Comparison of ENCODE assay signal across 10 mouse cellular contexts in genomic region chr6:115174845-115175244, GRCm38 (mm10). TPM values are rescaled to one million over a fixed set of nuclear protein-coding genes. Genes with fewer than 3 reads are reported as not detected.
A peak's percentile ranks its signal among the peaks of the same experiment; 100 is the strongest.
DNase-seq lines count a peak whose midpoint lies in the region; ATAC-seq and TF ChIP-seq lines count a peak whose summit lies in the region.
"Had no signal": no experiment of that assay in that cellular context is flagged by ENCODE, and none has a peak within 500 bp of the region (broad histone marks: within the 10 kb centered on the region; RNA-seq: fewer than 3 reads in every experiment).

No protein-coding gene starts in this region.

- 31% methylated on average over 3 of the region's 3 CpGs for WGBS in hindbrain, embryonic 11.5 days
- 32% methylated on average over 3 of the region's 3 CpGs for WGBS in hindbrain, embryonic 16.5 days
- WGBS in limb, embryonic 11.5 days = 37% methylated on average over 3 of the region's 3 CpGs

- in situ Hi-C loops in CH12.LX (cut with MboI; ENCODE audit: low pct_ligation_motif_present, low pct_unique_long_range_greater_than_20kb, low sequenced_read_pairs) = no loop called here

- no peak for TF ChIP-seq POLR2A in CH12.LX (IDR thresholded peaks at IDR 0.05; ENCODE audit: low read depth, low read length)

- no peak overlapping the region for H3K4me2 ChIP-seq in hindbrain, embryonic 11.5 days (replicated peaks; ENCODE audit: low read depth, low read length)
- H3K4me2 ChIP-seq in hindbrain, embryonic 16.5 days (ENCODE audit: low read length) = no peak overlapping the region
- no peak overlapping the region for H3K4me2 ChIP-seq in CH12.LX (ENCODE audit: insufficient read depth, low read depth, poor library complexity, severe bottlenecking)
- H3K4me2 ChIP-seq in limb, embryonic 11.5 days (ENCODE audit: low read depth, severe bottlenecking) = no peak overlapping the region
- H3K4me2 ChIP-seq: embryonic facial prominence, embryonic 12.5 days; limb, embryonic 12.5 days had no signal

- DNase-seq in hindbrain, embryonic 11.5 days (ENCODE audit: low spot score) = peak; percentile 39
- peak; percentile 22 for DNase-seq in CH12.LX (ENCODE audit: extremely low read depth)
- peak; percentile 57 for DNase-seq in adipocyte (ENCODE audit: low spot score)
- DNase-seq in limb, embryonic 11.5 days (ENCODE audit: low spot score) = peak; percentile 29
- DNase-seq in right cerebral cortex, postnatal 10 days (ENCODE audit: low spot score in 2 of 2) = no peak
- DNase-seq in cerebellum, adult 9-11 months = no peak

- TF ChIP-seq RAD21 in CH12.LX (IDR thresholded peaks at IDR 0.05; ENCODE audit: low read depth, low read length) = peak; percentile 48

- dilution Hi-C loops in CH12.LX (cut with MboI; ENCODE audit: extremely low pct_ligation_motif_present, extremely low pct_unique_long_range_greater_than_20kb, low sequenced_read_pairs) = no loop called here

- TF ChIP-seq CTCF in CH12.LX (conservative IDR thresholded peaks at IDR 0.05 in 1 of 2, IDR thresholded peaks at IDR 0.05 in 1 of 2; ENCODE audit: low read depth in 2 of 2, low read length in 2 of 2) = peak; percentile 72 to 77

- no peak overlapping the region for H3K9ac ChIP-seq in hindbrain, embryonic 11.5 days (ENCODE audit: low read depth, low read length)
- no peak overlapping the region for H3K9ac ChIP-seq in hindbrain, embryonic 16.5 days (ENCODE audit: low read depth, low read length)
- H3K9ac ChIP-seq in CH12.LX (ENCODE audit: insufficient read depth, low read depth) = no peak overlapping the region
- H3K9ac ChIP-seq in limb, embryonic 11.5 days (ENCODE audit: low read length) = no peak overlapping the region
- H3K9ac ChIP-seq: embryonic facial prominence, embryonic 12.5 days; limb, embryonic 12.5 days had no signal

- H3K4me1 ChIP-seq in hindbrain, embryonic 11.5 days (replicated peaks; ENCODE audit: control insufficient read depth, insufficient read depth, low read length) = no peaks in the 10 kb centered on the region
- no peaks in the 10 kb centered on the region for H3K4me1 ChIP-seq in hindbrain, embryonic 16.5 days (ENCODE audit: control insufficient read depth, insufficient read depth, low read depth, low read length)
- H3K4me1 ChIP-seq in CH12.LX (ENCODE audit: control insufficient read depth in 1 of 2, insufficient read depth in 2 of 2) = peaks cover 0 to 3% of the 10 kb centered on the region in 2 experiments; a peak in 2 of 4 replicates
- no peaks in the 10 kb centered on the region for H3K4me1 ChIP-seq in limb, embryonic 11.5 days (ENCODE audit: control insufficient read depth, insufficient read depth, low read length)
- H3K4me1 ChIP-seq: embryonic facial prominence, embryonic 12.5 days; limb, embryonic 12.5 days had no signal

- no peak for ATAC-seq in hindbrain, embryonic 11.5 days (ENCODE audit: low FRiP score)
- no peak for ATAC-seq in hindbrain, embryonic 16.5 days
- ATAC-seq in limb, embryonic 11.5 days (ENCODE audit: insufficient number of reproducible peaks, low FRiP score, low TSS enrichment, low read depth) = no peak
- ATAC-seq in activated CD4-positive, CD25-positive, alpha-beta regulatory T cell, adult 4 months = no peak

- H3K79me2 ChIP-seq in CH12.LX (replicated peaks; ENCODE audit: control insufficient read depth, extremely low read depth, insufficient read depth, poor library complexity, severe bottlenecking) = no peaks in the 10 kb centered on the region

- no peaks in the 10 kb centered on the region for H3K27me3 ChIP-seq in hindbrain, embryonic 11.5 days (ENCODE audit: control insufficient read depth, insufficient read depth, low read length)
- H3K27me3 ChIP-seq in hindbrain, embryonic 16.5 days (replicated peaks; ENCODE audit: control insufficient read depth, insufficient read depth, low read length) = no peaks in the 10 kb centered on the region
- H3K27me3 ChIP-seq in CH12.LX (replicated peaks) = no peaks in the 10 kb centered on the region
- no peaks in the 10 kb centered on the region for H3K27me3 ChIP-seq in limb, embryonic 11.5 days (ENCODE audit: control insufficient read depth, insufficient read depth, low read length)
- H3K27me3 ChIP-seq: embryonic facial prominence, embryonic 12.5 days; limb, embryonic 12.5 days had no signal

- TF ChIP-seq EP300 in CH12.LX (IDR thresholded peaks at IDR 0.05; ENCODE audit: low read length) = no peak

- H3K27ac ChIP-seq in hindbrain, embryonic 11.5 days (ENCODE audit: low read depth, low read length) = no peak overlapping the region
- H3K27ac ChIP-seq in hindbrain, embryonic 16.5 days (ENCODE audit: low read depth, low read length) = no peak overlapping the region
- H3K27ac ChIP-seq in CH12.LX (ENCODE audit: insufficient read depth, low read depth) = no peak overlapping the region
- no peak overlapping the region for H3K27ac ChIP-seq in limb, embryonic 11.5 days (replicated peaks; ENCODE audit: low read depth, low read length)
- H3K27ac ChIP-seq: embryonic facial prominence, embryonic 12.5 days; limb, embryonic 12.5 days had no signal

- no peak overlapping the region for H3K4me3 ChIP-seq in hindbrain, embryonic 11.5 days (ENCODE audit: low read depth, low read length)
- H3K4me3 ChIP-seq in hindbrain, embryonic 16.5 days (ENCODE audit: low read length) = no peak overlapping the region
- H3K4me3 ChIP-seq in CH12.LX (replicated peaks in 1 of 3; ENCODE audit: low read depth in 2 of 3, low read length in 2 of 3, poor library complexity in 1 of 3) = no peak overlapping the region
- no peak overlapping the region for H3K4me3 ChIP-seq in limb, embryonic 11.5 days (ENCODE audit: low read depth, low read length)
- H3K4me3 ChIP-seq: embryonic facial prominence, embryonic 12.5 days; limb, embryonic 12.5 days had no signal

- no peaks in the 10 kb centered on the region for H3K9me3 ChIP-seq in hindbrain, embryonic 11.5 days (ENCODE audit: control insufficient read depth, low read length)
- H3K9me3 ChIP-seq in hindbrain, embryonic 16.5 days (ENCODE audit: control insufficient read depth, low read length) = no peaks in the 10 kb centered on the region
- H3K9me3 ChIP-seq in CH12.LX (replicated peaks; ENCODE audit: low read length) = no peaks in the 10 kb centered on the region
- H3K9me3 ChIP-seq in limb, embryonic 11.5 days (ENCODE audit: control insufficient read depth, low read length) = no peaks in the 10 kb centered on the region
- H3K9me3 ChIP-seq: embryonic facial prominence, embryonic 12.5 days; limb, embryonic 12.5 days had no signal

- H3K36me3 ChIP-seq in hindbrain, embryonic 11.5 days (ENCODE audit: control insufficient read depth, insufficient read depth, low read length) = no peaks in the 10 kb centered on the region
- H3K36me3 ChIP-seq in hindbrain, embryonic 16.5 days (ENCODE audit: control insufficient read depth, insufficient read depth, low read length) = no peaks in the 10 kb centered on the region
- H3K36me3 ChIP-seq in CH12.LX (replicated peaks in 1 of 2; ENCODE audit: control insufficient read depth in 1 of 2, insufficient read depth in 1 of 2, low read length in 1 of 2) = no peaks in the 10 kb centered on the region
- H3K36me3 ChIP-seq in limb, embryonic 11.5 days (ENCODE audit: control insufficient read depth, insufficient read depth, low read length) = no peaks in the 10 kb centered on the region
- H3K36me3 ChIP-seq: embryonic facial prominence, embryonic 12.5 days; limb, embryonic 12.5 days had no signal

TF ChIP-seq in CH12.LX, 34 proteins besides CTCF, POLR2A, EP300 and RAD21:
- no peak for TF ChIP-seq KAT2A (IDR thresholded peaks at IDR 0.05; ENCODE audit: insufficient replicate concordance, low read length)
- no peak for TF ChIP-seq ZMIZ1 (IDR thresholded peaks at IDR 0.05; ENCODE audit: low read depth, low read length)
- TF ChIP-seq SMC3 (IDR thresholded peaks at IDR 0.05; ENCODE audit: low read depth, low read length) = peak; percentile 72
- no peak for TF ChIP-seq ZKSCAN1 (IDR thresholded peaks at IDR 0.05; ENCODE audit: borderline replicate concordance, low read depth, low read length)
- 0 out of 2 replicates have a peak, but pooled peaks have one; percentile 33 for TF ChIP-seq IRF4 (IDR thresholded peaks at IDR 0.05; ENCODE audit: low read depth, low read length)
TF ChIP-seq in CH12.LX: peak in this region for 2.

RNA-seq across cellular contexts. Expression of gene Syn2, which starts 40.1 kb away (rescaled TPM):
- polyA plus RNA-seq in hindbrain, embryonic 11.5 days (2014; fragmentation: Nextera tagmentation; extraction: Ambion mirVana) = 6.0 and 6.2 TPM in 2 replicates
- polyA plus RNA-seq in hindbrain, embryonic 16.5 days (2015; fragmentation: Nextera tagmentation; extraction: Ambion mirVana) = 55.9 and 69.7 TPM in 2 replicates
- 0.55 and 0.59 TPM in 2 replicates for total RNA-seq in CH12.LX (2012; rRNA removed)
- 1.2 and 1.6 TPM in 2 replicates for total RNA-seq in CH12.LX (2014; rRNA removed)
- polyA plus RNA-seq in CH12.LX (2012; ENCODE audit: insufficient read length, low read depth) = 1.2 and 1.3 TPM in 2 replicates
- 0.44 and 0.99 TPM in 2 replicates for polyA plus RNA-seq in limb, embryonic 11.5 days (2014; fragmentation: Nextera tagmentation; extraction: Ambion mirVana)
- not detected for polyA plus RNA-seq in activated CD4-positive, CD25-positive, alpha-beta regulatory T cell, adult 4 months (2017; shearing (Covaris generic))

RNA-seq across cellular contexts. Expression of gene Gm17482, which starts 52.3 kb away (rescaled TPM):
- polyA plus RNA-seq in hindbrain, embryonic 11.5 days (2014; fragmentation: Nextera tagmentation; extraction: Ambion mirVana) = not detected in 2 replicates
- not detected in 2 replicates for polyA plus RNA-seq in hindbrain, embryonic 16.5 days (2015; fragmentation: Nextera tagmentation; extraction: Ambion mirVana)
- not detected in 2 replicates for total RNA-seq in CH12.LX (2012; rRNA removed)
- not detected in 2 replicates for total RNA-seq in CH12.LX (2014; rRNA removed)
- not detected in 2 replicates for polyA plus RNA-seq in CH12.LX (2012; ENCODE audit: insufficient read length, low read depth)
- polyA plus RNA-seq in limb, embryonic 11.5 days (2014; fragmentation: Nextera tagmentation; extraction: Ambion mirVana) = not detected in 2 replicates
- polyA plus RNA-seq in activated CD4-positive, CD25-positive, alpha-beta regulatory T cell, adult 4 months (2017; shearing (Covaris generic)) = not detected
- polyA plus RNA-seq: embryonic facial prominence, embryonic 12.5 days; limb, embryonic 12.5 days had no signal

Comparison
In these comparisons a context has a peak if more than half of its experiments do, and no peak if none do; other contexts are left out.
1. DNase-seq: peak in hindbrain, embryonic 11.5 days (single experiment), CH12.LX (single experiment), adipocyte (single experiment) and limb, embryonic 11.5 days (single experiment); none in right cerebral cortex, postnatal 10 days (0 of 2) and cerebellum, adult 9-11 months (single experiment).